Mouse (Mus musculus) limb, embryonic 12.5 days (tissue): ENCODE results near the gene Sar1b. TPM values are rescaled to one million over a fixed set of nuclear protein-coding genes. Genes with fewer than 3 reads are reported as not detected.

Source experiments
- ATAC-seq: fragments of 200-750 bp; cut with Nextera tagmentation; 2 replicates; pipeline ENCODE4 v1.8.0; 2017; ENCODE audit warnings: low read depth, moderate TSS enrichment; ENCODE audit not compliant: insufficient number of reproducible peaks, insufficient read depth, low FRiP score, low TSS enrichment
- H3K27ac ChIP-seq: fragments of 300-500 bp; sonication (generic); 2 replicates; pipeline ENCODE4 v1.5.1; 2016; ENCODE audit warnings: mild to moderate bottlenecking, moderate library complexity
- H3K27me3 ChIP-seq: fragments of 300-500 bp; sonication (generic); 2 replicates; pipeline ENCODE4 v1.6.1; 2016; ENCODE audit warnings: mild to moderate bottlenecking, moderate library complexity
- H3K36me3 ChIP-seq: fragments of 300-500 bp; sonication (generic); 2 replicates; pipeline ENCODE4 v1.6.1; 2016; ENCODE audit warnings: mild to moderate bottlenecking, moderate library complexity
- H3K4me1 ChIP-seq: fragments of 300-500 bp; sonication (generic); replicated peaks from 2 replicates; pipeline ENCODE4 v1.6.1; 2016
- H3K4me2 ChIP-seq: fragments of 300-500 bp; sonication (generic); 2 replicates; pipeline ENCODE4 v1.6.1; 2016; ENCODE audit warnings: mild to moderate bottlenecking, moderate library complexity
- H3K4me3 ChIP-seq: fragments of 300-500 bp; sonication (generic); replicated peaks from 2 replicates; pipeline ENCODE4 v1.5.1; 2016; ENCODE audit warnings: mild to moderate bottlenecking
- H3K9ac ChIP-seq: fragments of 300-500 bp; sonication (generic); replicated peaks from 2 replicates; pipeline ENCODE4 v1.6.1; 2016; ENCODE audit warnings: mild to moderate bottlenecking, moderate library complexity
- H3K9me3 ChIP-seq: fragments of 300-500 bp; sonication (generic); 2 replicates; pipeline ENCODE4 v1.6.1; 2016; ENCODE audit warnings: mild to moderate bottlenecking, moderate library complexity
- WGBS: fragments of 180-500 bp; shearing (Covaris S2); methylation state at CpG from one replicate; pipeline ENCODE4 v1.1.7; 2016; 5-methylcytosine and 5-hydroxymethylcytosine counted together
- polyA plus RNA-seq: library from polyadenylated mRNA; unstranded; fragments of >200 nt; fragmentation: Nextera tagmentation; extraction: Ambion mirVana; gene quantifications from 2 replicates; pipeline ENCODE4 v1.2.1, GENCODE M21; 2016

The Sar1b gene
- polyA plus RNA-seq, 1 experiment from 2014 or later, result 89.7 TPM

- no peak overlapping the region for H3K27ac ChIP-seq
- no peaks in the 10 kb centered on the region for H3K27me3 ChIP-seq
- no peak for ATAC-seq
- H3K9ac ChIP-seq, result no peak overlapping the region
- no peak overlapping the region for H3K4me3 ChIP-seq
- 61% methylated on average over 4 of the region's 4 CpGs for WGBS
- H3K4me1 ChIP-seq, result peaks cover 3% of the 10 kb centered on the region; the same call in 1 of the 2 replicates
- H3K36me3 ChIP-seq, result peaks cover 36% of the 10 kb centered on the region
- no peak overlapping the region for H3K4me2 ChIP-seq
- H3K9me3 ChIP-seq, result no peaks in the 10 kb centered on the region
Observed at GRCm38 (mm10) chr11:51831962-51832909, 68.7 kb downstream of the Sar1b start.

GRCm38 (mm10) chr11:51832992-51833391, 69.5 kb downstream of the Sar1b start:
- H3K27ac ChIP-seq, result no peak overlapping the region
- no peak overlapping the region for H3K4me3 ChIP-seq
- H3K4me1 ChIP-seq, result peaks cover 3% of the 10 kb centered on the region; the same call in 1 of the 2 replicates
- H3K9ac ChIP-seq, result no peak overlapping the region
- H3K27me3 ChIP-seq, result no peaks in the 10 kb centered on the region
- peaks cover 28% of the 10 kb centered on the region for H3K36me3 ChIP-seq
- no peaks in the 10 kb centered on the region for H3K9me3 ChIP-seq
- WGBS, result 71% methylated on average over 5 of the region's 5 CpGs
- H3K4me2 ChIP-seq, result no peak overlapping the region
- no peak for ATAC-seq

DNA sequence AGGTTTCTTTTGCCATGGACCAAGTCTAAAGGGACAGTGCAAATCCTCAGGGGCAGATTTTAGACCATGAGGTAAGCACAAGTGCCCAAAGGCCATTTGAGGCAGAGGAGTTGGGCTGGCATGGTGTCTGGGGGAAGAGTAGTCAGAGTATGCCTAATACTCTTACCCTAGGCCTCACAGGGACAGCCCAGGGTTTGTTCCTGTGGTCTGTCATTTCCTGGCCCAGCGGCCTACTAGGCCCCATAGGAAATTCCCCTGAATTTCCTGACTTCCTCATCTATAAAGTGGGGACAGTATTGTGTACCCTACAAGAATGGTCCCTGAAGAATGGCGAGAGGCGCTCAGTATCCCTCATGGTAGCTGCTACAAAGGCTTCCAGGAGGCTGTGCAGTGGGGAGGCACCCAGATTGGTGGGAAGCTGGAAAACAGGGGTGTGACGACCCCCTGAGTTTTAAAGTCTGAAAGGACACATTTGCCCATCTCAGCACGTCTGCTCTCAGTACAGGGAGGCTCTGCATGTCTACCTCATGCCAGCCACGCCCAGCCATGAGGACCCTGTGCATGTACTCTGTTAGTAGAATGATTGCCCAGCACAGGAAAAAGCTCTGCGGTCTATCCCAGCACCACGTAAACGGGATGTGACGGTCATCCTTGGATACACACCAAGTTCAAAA, 70.0 kb downstream of the Sar1b start:
- Histone ChIP-seq H3K27me3 (no peaks in the 10 kb centered on the region), H3K36me3 (peaks cover 24% of the 10 kb centered on the region), H3K27ac (no peak overlapping the region), H3K9ac (no peak overlapping the region), H3K4me2 (no peak overlapping the region), H3K4me1 (peaks cover 3% of the 10 kb centered on the region; the same call in 1 of the 2 replicates), H3K9me3 (no peaks in the 10 kb centered on the region), H3K4me3 (no peak overlapping the region)
- 82% methylated on average over 10 of the region's 10 CpGs for WGBS
- no peak for ATAC-seq

DNA sequence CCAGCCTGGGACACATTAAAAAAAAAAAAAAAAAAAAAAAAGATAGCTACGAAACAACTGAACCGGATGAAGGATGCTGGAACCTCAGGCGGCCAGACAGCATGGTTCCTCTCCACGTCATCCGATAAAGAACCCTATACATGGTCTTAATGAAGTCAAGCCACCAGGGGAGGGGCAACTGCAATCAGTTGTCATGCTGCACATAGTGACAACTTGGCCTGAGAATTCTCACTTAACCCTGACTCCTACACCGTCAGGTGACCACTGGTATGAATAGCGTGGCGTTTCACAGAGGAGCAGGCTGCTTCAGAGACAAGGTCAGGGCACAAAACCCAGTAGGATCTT, 70.6 kb downstream of the Sar1b start:
- ATAC-seq, result no peak
- Histone ChIP-seq H3K27me3 (no peaks in the 10 kb centered on the region), H3K9ac (no peak overlapping the region), H3K27ac (no peak overlapping the region), H3K36me3 (peaks cover 23% of the 10 kb centered on the region), H3K4me1 (peaks cover 3% of the 10 kb centered on the region; the same call in 1 of the 2 replicates), H3K9me3 (no peaks in the 10 kb centered on the region), H3K4me2 (no peak overlapping the region), H3K4me3 (no peak overlapping the region)
- 97% methylated on average over 8 of the region's 8 CpGs for WGBS

DNA sequence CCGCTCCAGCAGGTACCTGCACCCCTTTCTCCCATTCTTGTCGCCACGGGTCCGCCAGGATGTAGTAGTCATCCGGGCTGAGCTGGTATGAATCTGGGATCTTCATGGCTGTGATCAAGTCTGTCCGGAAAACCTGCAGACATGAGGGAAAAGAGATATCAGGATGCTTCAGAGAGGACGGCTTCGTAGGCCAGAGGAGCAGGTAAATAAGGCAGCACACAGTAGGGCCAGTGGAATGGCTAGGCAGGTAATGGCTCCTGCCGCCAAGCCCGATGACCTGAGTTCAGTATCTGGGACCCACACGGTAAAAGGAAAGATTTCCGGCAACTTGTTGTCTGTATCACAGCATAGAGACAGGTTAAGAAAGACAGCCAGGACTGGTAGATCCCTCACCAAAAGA, 72.1 kb downstream of the Sar1b start:
- no peak overlapping the region for H3K4me3 ChIP-seq
- no peak for ATAC-seq
- H3K27me3 ChIP-seq, result no peaks in the 10 kb centered on the region
- H3K9ac ChIP-seq, result no peak overlapping the region
- no peaks in the 10 kb centered on the region for H3K9me3 ChIP-seq
- no peak overlapping the region for H3K4me2 ChIP-seq
- peaks cover 12% of the 10 kb centered on the region for H3K36me3 ChIP-seq
- peaks cover 3% of the 10 kb centered on the region; the same call in 1 of the 2 replicates for H3K4me1 ChIP-seq
- WGBS, result 96% methylated on average over 12 of the region's 12 CpGs
- H3K27ac ChIP-seq, result no peak overlapping the region

DNA sequence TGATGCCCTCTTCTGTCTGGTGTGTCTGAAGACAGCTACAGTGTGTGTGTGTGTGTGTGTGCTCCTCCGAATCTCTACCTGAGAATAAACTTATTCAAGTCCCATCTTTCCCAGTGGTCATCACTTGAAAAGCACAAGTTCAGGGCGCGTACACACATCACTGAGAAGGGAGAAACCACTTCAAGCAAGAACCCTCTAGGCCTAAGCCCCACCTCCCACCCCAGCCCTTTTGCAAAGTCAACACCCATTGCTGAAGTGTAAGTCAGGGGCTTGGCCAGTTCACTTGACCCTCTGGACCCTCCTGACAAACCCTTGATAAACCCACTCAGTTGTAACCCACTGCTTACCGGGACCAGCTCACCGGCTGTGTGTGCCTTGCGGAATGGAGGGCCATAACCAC, 73.0 kb downstream of the Sar1b start:
- Histone ChIP-seq H3K9me3 (no peaks in the 10 kb centered on the region), H3K27me3 (no peaks in the 10 kb centered on the region), H3K4me2 (no peak overlapping the region), H3K36me3 (peaks cover 9% of the 10 kb centered on the region; the same call in 1 of the 2 replicates), H3K4me1 (peaks cover 3% of the 10 kb centered on the region), H3K4me3 (no peak overlapping the region), H3K9ac (no peak overlapping the region), H3K27ac (no peak overlapping the region)
- 92% methylated on average over 6 of the region's 6 CpGs for WGBS
- no peak for ATAC-seq

GRCm38 (mm10) chr11:51837164-51838153, 74.0 kb downstream of the Sar1b start:
- 77% methylated on average over 8 of the region's 8 CpGs for WGBS
- ATAC-seq, result no peak

DNA sequence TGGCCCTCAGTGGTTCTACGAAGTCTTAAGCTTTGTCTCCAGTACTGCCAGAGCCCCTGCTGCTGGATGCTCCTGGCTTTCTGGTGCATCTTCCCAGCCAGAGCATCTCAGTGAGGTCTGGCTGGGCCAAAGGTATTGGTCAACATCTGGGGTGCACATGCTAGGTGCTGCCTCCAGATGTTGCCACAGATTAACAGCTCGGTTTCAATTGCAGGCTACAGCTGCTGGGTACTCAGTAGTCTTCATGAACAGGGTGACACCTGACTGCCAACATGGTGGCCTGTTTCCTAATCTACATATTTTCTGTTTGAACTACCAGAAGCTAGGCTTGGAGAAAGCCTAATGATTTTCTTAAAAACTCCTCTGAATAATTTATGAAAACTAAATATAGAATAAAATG, 75.6 kb downstream of the Sar1b start:
- Histone ChIP-seq H3K4me2 (no peak overlapping the region), H3K4me1 (no peaks in the 10 kb centered on the region; the same call in 1 of the 2 replicates), H3K4me3 (no peak overlapping the region), H3K27me3 (no peaks in the 10 kb centered on the region), H3K9ac (no peak overlapping the region), H3K9me3 (no peaks in the 10 kb centered on the region), H3K36me3 (peaks cover 9% of the 10 kb centered on the region; the same call in 1 of the 2 replicates), H3K27ac (no peak overlapping the region)
- ATAC-seq, result no peak
- WGBS, result 56% methylated on average over 2 of the region's 2 CpGs

More at GRCm38 (mm10) chr11:51837164-51838153, 74.0 kb downstream of the Sar1b start:
- H3K4me3 ChIP-seq, result no peak overlapping the region
- H3K36me3 ChIP-seq, result peaks cover 9% of the 10 kb centered on the region; the same call in 1 of the 2 replicates
- no peak overlapping the region for H3K27ac ChIP-seq
- no peak overlapping the region for H3K4me2 ChIP-seq
- no peaks in the 10 kb centered on the region for H3K27me3 ChIP-seq
- no peak overlapping the region for H3K9ac ChIP-seq
- H3K9me3 ChIP-seq, result no peaks in the 10 kb centered on the region
- peaks cover 1% of the 10 kb centered on the region for H3K4me1 ChIP-seq

DNA sequence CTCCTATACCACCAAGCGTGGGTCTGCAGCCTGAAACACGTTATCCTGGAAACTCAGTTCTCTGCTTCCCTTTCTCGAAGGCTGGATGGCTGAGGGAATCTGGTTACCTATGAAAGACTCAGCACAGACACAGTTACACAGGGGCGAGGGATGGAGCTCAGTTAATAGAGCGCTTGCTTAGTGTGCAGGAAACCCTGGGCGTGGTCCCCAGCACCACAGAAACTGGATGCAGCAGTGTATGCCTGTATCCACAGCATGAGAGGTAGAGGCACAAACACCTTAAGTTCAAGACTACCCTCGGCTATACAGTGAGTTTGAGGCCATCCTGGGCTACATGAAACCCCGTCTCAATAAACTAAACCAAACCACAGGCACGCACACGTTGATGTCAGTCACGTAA, 76.5 kb downstream of the Sar1b start:
- no peak for ATAC-seq
- Histone ChIP-seq H3K9ac (no peak overlapping the region), H3K9me3 (no peaks in the 10 kb centered on the region), H3K4me3 (no peak overlapping the region), H3K27me3 (no peaks in the 10 kb centered on the region), H3K4me1 (no peaks in the 10 kb centered on the region; the same call in 1 of the 2 replicates), H3K27ac (no peak overlapping the region), H3K4me2 (no peak overlapping the region), H3K36me3 (peaks cover 5% of the 10 kb centered on the region; the same call in 1 of the 2 replicates)
- 87% methylated on average over 11 of the region's 11 CpGs for WGBS

GRCm38 (mm10) chr11:51840657-51841056, 77.2 kb downstream of the Sar1b start:
- no peaks in the 10 kb centered on the region; the same call in 1 of the 2 replicates for H3K4me1 ChIP-seq
- no peak overlapping the region for H3K9ac ChIP-seq
- H3K4me3 ChIP-seq, result no peak overlapping the region
- no peak for ATAC-seq
- no peak overlapping the region for H3K27ac ChIP-seq
- WGBS, result 84% methylated on average over 9 of the region's 9 CpGs
- H3K4me2 ChIP-seq, result no peak overlapping the region
- H3K27me3 ChIP-seq, result no peaks in the 10 kb centered on the region
- H3K9me3 ChIP-seq, result no peaks in the 10 kb centered on the region
- H3K36me3 ChIP-seq, result no peaks in the 10 kb centered on the region
